Mouse (Mus musculus): ENCODE measurements around the gene Ifitm1. TPM values are rescaled to one million over a fixed set of nuclear protein-coding genes. Genes with fewer than 3 reads are reported as not detected.
"Not testable (repeated sequence)": the region's sequence is repeated elsewhere in the genome, so short reads cannot be mapped to it uniquely, and the experiment has no call there.

Gene Ifitm1
- polyA plus RNA-seq, 1 experiment from 2014 or later, result 15.2 TPM

DNA sequence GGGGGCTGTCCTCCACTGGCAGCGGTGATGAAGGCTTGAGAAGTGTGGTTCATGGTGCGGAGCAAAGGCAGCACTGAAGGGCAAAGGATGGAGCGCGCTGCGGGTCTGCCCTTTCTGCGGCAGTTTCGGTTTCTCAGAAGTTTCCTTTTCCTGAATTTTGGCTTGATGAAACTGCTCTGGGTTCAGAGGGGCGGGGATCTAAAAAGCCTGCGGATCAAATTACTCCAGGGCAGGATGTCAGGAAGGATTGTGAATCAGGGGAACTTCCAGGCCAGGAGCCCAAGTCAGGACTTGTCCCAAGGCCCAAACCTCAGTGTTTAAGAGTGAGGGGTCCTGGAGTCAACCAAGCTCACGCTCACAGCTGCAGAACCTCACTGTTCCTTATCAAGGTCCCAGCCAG, 43.6 kb downstream of the Ifitm1 start, which contains the start of gene Ifitm3:
Gene Ifitm3, minus strand, starts transcription at position 178 of the 400 bp plus-strand sequence.
- Histone ChIP-seq H3K4me2 (ENCODE audit: low read depth, low read length) (peak within 1 kb of the TSS; percentile 43), H3K4me3 (ENCODE audit: low read depth, low read length) (peak within 1 kb of the TSS; percentile 53), H3K9ac (ENCODE audit: low read depth, low read length) (peak within 1 kb of the TSS; percentile 33), H3K4me1 (ENCODE audit: control insufficient read depth, low read depth, low read length) (peaks cover 29% of the 10 kb centered on the region), H3K27me3 (ENCODE audit: control insufficient read depth, insufficient read depth, low read depth, low read length) (no peaks in the 10 kb centered on the region), H3K9me3 (replicated peaks; ENCODE audit: control insufficient read depth, low read length) (no peaks in the 10 kb centered on the region), H3K36me3 (ENCODE audit: control insufficient read depth, insufficient read depth) (no peaks in the 10 kb centered on the region), H3K27ac (ENCODE audit: low read length) (peak within 1 kb of the TSS; percentile 15; the same call in 1 of the 2 replicates)
- no peak for ATAC-seq (ENCODE audit: low read depth)
- WGBS (ENCODE audit: insufficient replicate concordance), result 14% methylated on average over 10 of the region's 10 CpGs

DNA sequence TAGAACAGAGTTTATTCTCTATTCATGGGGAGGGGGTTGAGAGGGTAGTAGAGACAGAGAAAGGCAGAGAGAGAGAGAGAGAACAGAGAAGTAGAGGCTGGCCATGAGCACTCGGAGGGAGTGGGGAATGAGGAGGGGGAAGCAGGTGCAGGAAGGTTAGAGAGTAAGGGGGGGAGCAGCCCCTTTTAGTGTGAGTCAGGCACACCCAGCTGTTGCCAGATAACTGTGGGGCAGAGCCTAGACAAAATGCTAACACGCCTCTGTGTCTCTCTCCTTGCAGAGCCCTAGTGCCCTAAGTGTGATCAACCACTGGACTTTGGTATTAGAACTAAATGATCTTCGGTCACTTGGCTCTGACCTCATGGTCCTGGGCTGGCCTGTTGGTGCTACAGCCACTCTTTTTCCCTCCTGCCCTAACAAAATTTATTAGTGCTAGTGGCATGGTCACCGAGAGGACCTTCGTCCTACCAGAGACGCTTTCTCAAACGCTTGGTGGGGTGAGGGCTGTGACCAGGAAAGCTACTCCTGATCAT, 44.3 kb downstream of the Ifitm1 start:
- ATAC-seq (ENCODE audit: low read depth), result peak; percentile 14; the same call in 1 of the 2 replicates
- 0 out of 2 replicates have a peak overlapping the region, but pooled peaks have one; percentile 33 for H3K9ac ChIP-seq (ENCODE audit: low read depth, low read length)
- H3K4me3 ChIP-seq (ENCODE audit: low read depth, low read length), result no peak overlapping the region
- WGBS (ENCODE audit: insufficient replicate concordance), result 50% methylated on average over 7 of the region's 7 CpGs
- no peaks in the 10 kb centered on the region for H3K9me3 ChIP-seq (replicated peaks; ENCODE audit: control insufficient read depth, low read length)
- no peaks in the 10 kb centered on the region for H3K27me3 ChIP-seq (ENCODE audit: control insufficient read depth, insufficient read depth, low read depth, low read length)
- H3K4me2 ChIP-seq (ENCODE audit: low read depth, low read length), result peak overlapping the region; percentile 43; the same call in 1 of the 2 replicates
- no peaks in the 10 kb centered on the region for H3K36me3 ChIP-seq (ENCODE audit: control insufficient read depth, insufficient read depth)
- no peak overlapping the region; the same call in 1 of the 2 replicates for H3K27ac ChIP-seq (ENCODE audit: low read length)
- peaks cover 29% of the 10 kb centered on the region for H3K4me1 ChIP-seq (ENCODE audit: control insufficient read depth, low read depth, low read length)

DNA sequence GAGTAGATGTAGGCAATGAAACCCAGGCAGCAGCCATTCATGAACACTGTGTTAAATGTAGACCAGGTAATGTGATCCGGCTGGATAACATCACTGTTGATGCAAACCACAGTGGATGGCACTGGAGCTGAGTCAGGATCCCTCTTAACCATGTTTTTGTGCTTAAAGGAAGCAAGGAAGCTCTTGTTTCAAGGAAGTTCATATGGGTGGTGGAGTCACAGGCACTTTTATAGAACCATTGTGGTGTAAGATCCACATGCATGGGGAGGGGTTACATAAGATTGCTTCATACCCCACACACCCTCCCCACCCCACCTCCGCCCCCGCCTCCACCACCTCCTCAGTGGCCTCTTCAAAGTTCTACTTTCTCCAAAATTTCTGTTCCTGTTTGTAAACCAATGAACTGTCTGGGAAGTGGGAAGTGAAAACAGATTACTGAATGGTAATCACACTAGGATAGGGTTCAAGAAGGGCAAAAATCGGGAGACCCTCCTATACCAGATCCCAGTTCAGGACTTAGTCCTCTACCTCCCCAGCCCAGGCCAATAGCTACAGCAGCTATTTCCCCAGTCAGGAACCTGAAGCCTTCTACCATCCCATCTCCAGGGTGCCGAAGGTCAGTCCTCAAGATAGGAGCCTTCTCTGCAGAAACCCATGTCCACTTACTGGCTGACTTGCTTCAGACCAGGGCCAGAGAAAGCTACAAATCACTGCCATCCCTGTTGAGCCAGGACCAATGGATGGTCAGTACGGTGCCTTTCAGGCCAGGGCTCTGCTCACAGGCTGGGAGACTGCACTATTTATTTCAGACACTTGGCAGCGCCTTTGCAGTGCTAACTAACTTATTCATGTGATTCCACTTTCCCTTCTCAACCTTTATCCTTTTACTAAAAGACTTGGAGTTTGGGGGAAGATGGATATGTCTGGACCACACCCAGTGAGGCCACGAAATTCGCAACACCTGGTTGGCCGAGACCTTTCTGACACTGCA, 50.0 kb downstream of the Ifitm1 start:
- Histone ChIP-seq H3K4me2 (ENCODE audit: low read depth, low read length) (no peak overlapping the region), H3K4me3 (ENCODE audit: low read depth, low read length) (no peak overlapping the region)
- 64% methylated on average over 10 of the region's 10 CpGs for WGBS (ENCODE audit: insufficient replicate concordance)

DNA sequence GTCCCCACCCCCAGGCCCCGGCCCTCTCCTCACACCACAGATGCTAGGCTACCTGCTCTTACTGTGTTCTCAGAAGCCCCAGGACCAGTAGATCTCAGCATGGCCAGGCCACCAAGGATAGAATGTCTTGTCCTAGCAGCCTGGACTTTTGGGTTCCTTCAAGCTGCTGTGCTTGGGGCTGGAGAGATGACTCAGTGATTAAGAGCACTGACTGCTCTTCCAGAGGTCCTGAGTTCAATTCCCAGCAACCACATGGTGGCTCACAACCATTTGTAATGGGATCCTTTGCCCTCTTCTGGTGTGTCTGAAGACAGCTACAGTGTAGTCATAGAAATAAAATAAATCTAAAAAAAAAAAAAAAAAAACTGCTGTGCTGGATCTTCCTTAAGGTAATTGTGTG, 50.8 kb downstream of the Ifitm1 start, which contains the start of gene Ifitm6:
Gene Ifitm6, minus strand, starts transcription at position 101 of the 400 bp plus-strand sequence.
- H3K27me3 ChIP-seq (ENCODE audit: control insufficient read depth, insufficient read depth, low read depth, low read length); H3K9me3 ChIP-seq (replicated peaks; ENCODE audit: control insufficient read depth, low read length); H3K36me3 ChIP-seq (ENCODE audit: control insufficient read depth, insufficient read depth); H3K4me2 ChIP-seq (ENCODE audit: low read depth, low read length); H3K4me1 ChIP-seq (ENCODE audit: control insufficient read depth, low read depth, low read length); H3K4me3 ChIP-seq (ENCODE audit: low read depth, low read length); ATAC-seq (ENCODE audit: low read depth); H3K9ac ChIP-seq (ENCODE audit: low read depth, low read length): not testable (repeated sequence)
- 81% methylated on average over 1 of the region's 1 CpGs for WGBS (ENCODE audit: insufficient replicate concordance)
- peak within 1 kb of the TSS; percentile 42 for H3K27ac ChIP-seq (ENCODE audit: low read length)

More for the DNA sequence above, 50.0 kb downstream of the Ifitm1 start:
- Histone ChIP-seq H3K4me1 (ENCODE audit: control insufficient read depth, low read depth, low read length) (peaks cover 1% of the 10 kb centered on the region; the same call in 1 of the 2 replicates), H3K27me3 (ENCODE audit: control insufficient read depth, insufficient read depth, low read depth, low read length) (no peaks in the 10 kb centered on the region), H3K9ac (ENCODE audit: low read depth, low read length) (no peak overlapping the region), H3K27ac (ENCODE audit: low read length) (peak overlapping the region; percentile 42), H3K36me3 (ENCODE audit: control insufficient read depth, insufficient read depth) (no peaks in the 10 kb centered on the region), H3K9me3 (replicated peaks; ENCODE audit: control insufficient read depth, low read length) (no peaks in the 10 kb centered on the region)
- ATAC-seq (ENCODE audit: low read depth), result 0 out of 2 replicates have a peak, but pooled peaks have one; percentile 17

DNA sequence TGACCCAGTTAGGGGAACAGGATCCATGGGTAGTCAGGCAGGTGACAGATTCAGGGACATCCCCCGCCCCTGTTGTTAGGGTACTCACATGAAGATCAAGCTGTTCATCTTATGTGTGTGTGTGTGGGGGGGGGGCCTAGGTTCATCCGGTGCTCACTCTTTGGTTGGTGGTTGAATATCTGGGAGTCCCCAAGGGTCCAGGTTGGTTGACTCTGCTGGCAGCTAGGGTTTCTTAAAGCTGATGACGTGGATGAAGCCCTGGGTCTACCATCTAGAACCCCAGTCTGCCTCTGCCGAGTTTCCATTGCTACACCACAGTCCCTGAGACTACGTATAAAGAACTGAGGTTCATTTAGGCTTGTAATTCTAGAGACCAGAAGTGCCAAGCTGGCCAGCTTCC, 52.0 kb downstream of the Ifitm1 start:
- Histone ChIP-seq H3K4me1 (ENCODE audit: control insufficient read depth, low read depth, low read length) (no peaks in the 10 kb centered on the region), H3K36me3 (ENCODE audit: control insufficient read depth, insufficient read depth) (no peaks in the 10 kb centered on the region), H3K4me2 (ENCODE audit: low read depth, low read length) (no peak overlapping the region), H3K27me3 (ENCODE audit: control insufficient read depth, insufficient read depth, low read depth, low read length) (no peaks in the 10 kb centered on the region), H3K27ac (ENCODE audit: low read length) (no peak overlapping the region), H3K9me3 (replicated peaks; ENCODE audit: control insufficient read depth, low read length) (no peaks in the 10 kb centered on the region), H3K9ac (ENCODE audit: low read depth, low read length) (no peak overlapping the region), H3K4me3 (ENCODE audit: low read depth, low read length) (no peak overlapping the region)
- ATAC-seq (ENCODE audit: low read depth), result no peak
- WGBS (ENCODE audit: insufficient replicate concordance), result 75% methylated on average over 5 of the region's 5 CpGs

Other genes starting within 250 kb of the Ifitm1 start
- 0.97 and 1.1 TPM in 2 replicates for gene Cyp2e1, start 203.5 kb upstream of the Ifitm1 start, polyA plus RNA-seq (2015; fragmentation: Nextera tagmentation; extraction: Ambion mirVana)
- 0.07 and 0.14 TPM in 2 replicates for gene Syce1, start 179.4 kb upstream of the Ifitm1 start, polyA plus RNA-seq (2015; fragmentation: Nextera tagmentation; extraction: Ambion mirVana)
- gene Zfp941, start 145.0 kb upstream of the Ifitm1 start, polyA plus RNA-seq (2015; fragmentation: Nextera tagmentation; extraction: Ambion mirVana), result 0.06 and 0.16 TPM in 2 replicates
- 30.3 and 32.9 TPM in 2 replicates for gene Urah, start 132.2 kb upstream of the Ifitm1 start, polyA plus RNA-seq (2015; fragmentation: Nextera tagmentation; extraction: Ambion mirVana)
- not detected in 2 replicates for gene Scgb1c1, start 121.7 kb upstream of the Ifitm1 start, polyA plus RNA-seq (2015; fragmentation: Nextera tagmentation; extraction: Ambion mirVana)
- gene Odf3, start 119.4 kb upstream of the Ifitm1 start, polyA plus RNA-seq (2015; fragmentation: Nextera tagmentation; extraction: Ambion mirVana), result not detected in 2 replicates
- not detected in 2 replicates for gene Gm45785, start 110.9 kb upstream of the Ifitm1 start, polyA plus RNA-seq (2015; fragmentation: Nextera tagmentation; extraction: Ambion mirVana)
- gene Ric8a, start 110.3 kb upstream of the Ifitm1 start, polyA plus RNA-seq (2015; fragmentation: Nextera tagmentation; extraction: Ambion mirVana), result 21.2 and 21.5 TPM in 2 replicates
- gene Bet1l, start 109.6 kb upstream of the Ifitm1 start, polyA plus RNA-seq (2015; fragmentation: Nextera tagmentation; extraction: Ambion mirVana), result 19.3 and 20.9 TPM in 2 replicates
- 108 and 123 TPM in 2 replicates for gene Psmd13, start 85.3 kb upstream of the Ifitm1 start, polyA plus RNA-seq (2015; fragmentation: Nextera tagmentation; extraction: Ambion mirVana)
- 21.9 and 23.6 TPM in 2 replicates for gene Sirt3, start 84.9 kb upstream of the Ifitm1 start, polyA plus RNA-seq (2015; fragmentation: Nextera tagmentation; extraction: Ambion mirVana)
- 1.4 and 3.4 TPM in 2 replicates for gene Cox8b, start 66.8 kb upstream of the Ifitm1 start, polyA plus RNA-seq (2015; fragmentation: Nextera tagmentation; extraction: Ambion mirVana)
- 7.8 and 10.8 TPM in 2 replicates for gene Nlrp6, start 46.3 kb upstream of the Ifitm1 start, polyA plus RNA-seq (2015; fragmentation: Nextera tagmentation; extraction: Ambion mirVana)
- gene Pgghg, start 25.8 kb upstream of the Ifitm1 start, polyA plus RNA-seq (2015; fragmentation: Nextera tagmentation; extraction: Ambion mirVana), result 6.0 and 7.9 TPM in 2 replicates
- gene Ifitm5, start 16.9 kb upstream of the Ifitm1 start, polyA plus RNA-seq (2015; fragmentation: Nextera tagmentation; extraction: Ambion mirVana), result 0.26 and 0.44 TPM in 2 replicates
- not detected in 2 replicates for gene Gm45717, start 11.3 kb upstream of the Ifitm1 start, polyA plus RNA-seq (2015; fragmentation: Nextera tagmentation; extraction: Ambion mirVana)
- 391 and 458 TPM in 2 replicates for gene Ifitm2, start 11.2 kb upstream of the Ifitm1 start, polyA plus RNA-seq (2015; fragmentation: Nextera tagmentation; extraction: Ambion mirVana)
- gene Ifitm3, start 43.5 kb downstream of the Ifitm1 start, polyA plus RNA-seq (2015; fragmentation: Nextera tagmentation; extraction: Ambion mirVana), result 68.0 and 76.2 TPM in 2 replicates
- gene Ifitm6, start 50.7 kb downstream of the Ifitm1 start, polyA plus RNA-seq (2015; fragmentation: Nextera tagmentation; extraction: Ambion mirVana), result 23.3 and 28.4 TPM in 2 replicates
- gene Gm17387, start 61.9 kb downstream of the Ifitm1 start, polyA plus RNA-seq (2015; fragmentation: Nextera tagmentation; extraction: Ambion mirVana), result not detected in 2 replicates
- 0.35 and 0.37 TPM in 2 replicates for gene B4galnt4, start 93.9 kb downstream of the Ifitm1 start, polyA plus RNA-seq (2015; fragmentation: Nextera tagmentation; extraction: Ambion mirVana)
- gene Pkp3, start 111.0 kb downstream of the Ifitm1 start, polyA plus RNA-seq (2015; fragmentation: Nextera tagmentation; extraction: Ambion mirVana), result 0.69 and 1.1 TPM in 2 replicates
- gene Sigirr, start 133.4 kb downstream of the Ifitm1 start, polyA plus RNA-seq (2015; fragmentation: Nextera tagmentation; extraction: Ambion mirVana), result 27.2 and 28.1 TPM in 2 replicates
- gene Ano9, start 150.6 kb downstream of the Ifitm1 start, polyA plus RNA-seq (2015; fragmentation: Nextera tagmentation; extraction: Ambion mirVana), result 1.5 and 3.8 TPM in 2 replicates
- gene Ptdss2, start 155.2 kb downstream of the Ifitm1 start, polyA plus RNA-seq (2015; fragmentation: Nextera tagmentation; extraction: Ambion mirVana), result 136 and 138 TPM in 2 replicates
- gene Rnh1, start 205.6 kb downstream of the Ifitm1 start, polyA plus RNA-seq (2015; fragmentation: Nextera tagmentation; extraction: Ambion mirVana), result 70.1 and 71.7 TPM in 2 replicates
- 35.3 and 40.1 TPM in 2 replicates for gene Hras, start 226.8 kb downstream of the Ifitm1 start, polyA plus RNA-seq (2015; fragmentation: Nextera tagmentation; extraction: Ambion mirVana)
- 8.3 and 9.5 TPM in 2 replicates for gene Lrrc56, start 226.9 kb downstream of the Ifitm1 start, polyA plus RNA-seq (2015; fragmentation: Nextera tagmentation; extraction: Ambion mirVana)
- gene Lmntd2, start 246.9 kb downstream of the Ifitm1 start, polyA plus RNA-seq (2015; fragmentation: Nextera tagmentation; extraction: Ambion mirVana), result 0.80 and 0.84 TPM in 2 replicates
- gene Rassf7, start 248.6 kb downstream of the Ifitm1 start, polyA plus RNA-seq (2015; fragmentation: Nextera tagmentation; extraction: Ambion mirVana), result 23.9 and 26.4 TPM in 2 replicates